Mouse (Mus musculus): ENCODE results near the gene Rps7. TPM values are rescaled to one million over a fixed set of nuclear protein-coding genes. Genes with fewer than 3 reads are reported as not detected.
A peak's percentile ranks its signal among the peaks of the same experiment; 100 is the strongest.

Gene Rps7
- 1,187 and 1,359 TPM in 2 replicates for polyA plus RNA-seq (2011; ENCODE audit: insufficient read length, low read depth, missing spikeins)

GRCm38 (mm10) chr12:28635535-28636476 lies at the start of gene Rps7:
Gene Rps7 (minus strand): TSS chr12:28635953.
- H3K4me3 ChIP-seq (ENCODE audit: insufficient read depth, low read length), result peak within 1 kb of the TSS; percentile 98

GRCm38 (mm10) chr12:28684674-28685073 lies 48.9 kb upstream of the Rps7 start:
- Histone ChIP-seq H3K4me3 (ENCODE audit: insufficient read depth, low read length) (no peak overlapping the region), H3K27ac (ENCODE audit: insufficient read depth, low read length) (no peak overlapping the region), H3K4me1 (ENCODE audit: control insufficient read depth, insufficient read depth, low read length) (no peaks in the 10 kb centered on the region)
- TF ChIP-seq CTCF (IDR thresholded peaks at IDR 0.05; ENCODE audit: borderline replicate concordance, insufficient read depth, low read length), result no peak
- TF ChIP-seq POLR2A (IDR thresholded peaks at IDR 0.05; ENCODE audit: low read depth, low read length), result no peak

More at GRCm38 (mm10) chr12:28635535-28636476, at the start of gene Rps7:
- H3K4me1 ChIP-seq (ENCODE audit: control insufficient read depth, insufficient read depth, low read length), result peaks cover 3% of the 10 kb centered on the region; the same call in 1 of the 2 replicates
- TF ChIP-seq POLR2A (IDR thresholded peaks at IDR 0.05; ENCODE audit: low read depth, low read length), result peak; percentile 92
- no peak for TF ChIP-seq CTCF (IDR thresholded peaks at IDR 0.05; ENCODE audit: borderline replicate concordance, insufficient read depth, low read length)
- peak within 1 kb of the TSS; percentile 24; the same call in 1 of the 2 replicates for H3K27ac ChIP-seq (ENCODE audit: insufficient read depth, low read length)

- Histone ChIP-seq H3K4me1 (ENCODE audit: control insufficient read depth, insufficient read depth, low read length) (peaks cover 3% of the 10 kb centered on the region; the same call in 1 of the 2 replicates), H3K27ac (ENCODE audit: insufficient read depth, low read length) (peak overlapping the region; percentile 64), H3K4me3 (ENCODE audit: insufficient read depth, low read length) (peak overlapping the region; percentile 49)
- TF ChIP-seq CTCF (IDR thresholded peaks at IDR 0.05; ENCODE audit: borderline replicate concordance, insufficient read depth, low read length) (no peak), POLR2A (IDR thresholded peaks at IDR 0.05; ENCODE audit: low read depth, low read length) (no peak)
Measured at GRCm38 (mm10) chr12:28675925-28676209, 40.1 kb upstream of the Rps7 start.

GRCm38 (mm10) chr12:28675121-28675924 lies 39.6 kb upstream of the Rps7 start, which contains the start of gene Adi1:
Gene Adi1 (plus strand): TSS chr12:28675231.
- Histone ChIP-seq H3K4me3 (ENCODE audit: insufficient read depth, low read length) (peak within 1 kb of the TSS; percentile 49), H3K4me1 (ENCODE audit: control insufficient read depth, insufficient read depth, low read length) (peaks cover 3% of the 10 kb centered on the region; the same call in 1 of the 2 replicates), H3K27ac (ENCODE audit: insufficient read depth, low read length) (peak within 1 kb of the TSS; percentile 64)
- peak; percentile 72 for TF ChIP-seq POLR2A (IDR thresholded peaks at IDR 0.05; ENCODE audit: low read depth, low read length)
- no peak for TF ChIP-seq CTCF (IDR thresholded peaks at IDR 0.05; ENCODE audit: borderline replicate concordance, insufficient read depth, low read length)

GRCm38 (mm10) chr12:28674038-28674720 lies 38.4 kb upstream of the Rps7 start:
- no peak for TF ChIP-seq CTCF (IDR thresholded peaks at IDR 0.05; ENCODE audit: borderline replicate concordance, insufficient read depth, low read length)
- TF ChIP-seq POLR2A (IDR thresholded peaks at IDR 0.05; ENCODE audit: low read depth, low read length), result no peak
- Histone ChIP-seq H3K4me3 (ENCODE audit: insufficient read depth, low read length) (no peak overlapping the region), H3K27ac (ENCODE audit: insufficient read depth, low read length) (no peak overlapping the region), H3K4me1 (ENCODE audit: control insufficient read depth, insufficient read depth, low read length) (peaks cover 3% of the 10 kb centered on the region; the same call in 1 of the 2 replicates)

GRCm38 (mm10) chr12:28667287-28667686 lies 31.5 kb upstream of the Rps7 start:
- no peak for TF ChIP-seq CTCF (IDR thresholded peaks at IDR 0.05; ENCODE audit: borderline replicate concordance, insufficient read depth, low read length)
- TF ChIP-seq POLR2A (IDR thresholded peaks at IDR 0.05; ENCODE audit: low read depth, low read length), result no peak
- no peaks in the 10 kb centered on the region for H3K4me1 ChIP-seq (ENCODE audit: control insufficient read depth, insufficient read depth, low read length)
- no peak overlapping the region for H3K27ac ChIP-seq (ENCODE audit: insufficient read depth, low read length)
- H3K4me3 ChIP-seq (ENCODE audit: insufficient read depth, low read length), result no peak overlapping the region

GRCm38 (mm10) chr12:28666734-28667133 lies 31.0 kb upstream of the Rps7 start:
- no peaks in the 10 kb centered on the region for H3K4me1 ChIP-seq (ENCODE audit: control insufficient read depth, insufficient read depth, low read length)
- TF ChIP-seq POLR2A (IDR thresholded peaks at IDR 0.05; ENCODE audit: low read depth, low read length), result no peak
- TF ChIP-seq CTCF (IDR thresholded peaks at IDR 0.05; ENCODE audit: borderline replicate concordance, insufficient read depth, low read length), result no peak
- H3K27ac ChIP-seq (ENCODE audit: insufficient read depth, low read length), result no peak overlapping the region
- H3K4me3 ChIP-seq (ENCODE audit: insufficient read depth, low read length), result no peak overlapping the region

GRCm38 (mm10) chr12:28662628-28663027 lies 26.9 kb upstream of the Rps7 start:
- Histone ChIP-seq H3K27ac (ENCODE audit: insufficient read depth, low read length) (no peak overlapping the region), H3K4me1 (ENCODE audit: control insufficient read depth, insufficient read depth, low read length) (no peaks in the 10 kb centered on the region), H3K4me3 (ENCODE audit: insufficient read depth, low read length) (no peak overlapping the region)
- no peak for TF ChIP-seq POLR2A (IDR thresholded peaks at IDR 0.05; ENCODE audit: low read depth, low read length)

Measured in embryonic fibroblast, embryonic 13.5 days (primary cell).